Mouse (Mus musculus) limb, embryonic 15.5 days (tissue): ENCODE measurements around the gene Arntl. TPM values are rescaled to one million over a fixed set of nuclear protein-coding genes. Genes with fewer than 3 reads are reported as not detected.
A peak's percentile ranks its signal among the peaks of the same experiment; 100 is the strongest.

Experiments used
- ATAC-seq: fragments of 200-750 bp; cut with Nextera tagmentation; 2 replicates; pipeline ENCODE4 v1.8.0; 2017; ENCODE audit warnings: low read depth, moderate TSS enrichment; ENCODE audit not compliant: insufficient number of reproducible peaks, low FRiP score, low TSS enrichment
- H3K27ac ChIP-seq: fragments of 300-500 bp; sonication (generic); 2 replicates; pipeline ENCODE4 v1.5.1; 2015; ENCODE audit warnings: moderate library complexity, mild to moderate bottlenecking, inconsistent platforms
- H3K27me3 ChIP-seq: fragments of 300-500 bp; sonication (generic); 2 replicates; pipeline ENCODE4 v1.6.1; 2015; ENCODE audit warnings: inconsistent platforms
- H3K36me3 ChIP-seq: fragments of 300-500 bp; sonication (generic); 2 replicates; pipeline ENCODE4 v1.6.1; 2015; ENCODE audit warnings: inconsistent platforms
- H3K4me1 ChIP-seq: fragments of 300-500 bp; sonication (generic); 2 replicates; pipeline ENCODE4 v1.6.1; 2015; ENCODE audit warnings: inconsistent platforms
- H3K4me2 ChIP-seq: fragments of 300-500 bp; sonication (generic); 2 replicates; pipeline ENCODE4 v1.6.1; 2015; ENCODE audit warnings: mild to moderate bottlenecking, inconsistent platforms
- H3K4me3 ChIP-seq: fragments of 300-500 bp; sonication (generic); 2 replicates; pipeline ENCODE4 v1.5.1; 2015; ENCODE audit warnings: mild to moderate bottlenecking, inconsistent platforms
- H3K9ac ChIP-seq: fragments of 300-500 bp; sonication (generic); 2 replicates; pipeline ENCODE4 v1.6.1; 2015; ENCODE audit warnings: inconsistent platforms
- H3K9me3 ChIP-seq: fragments of 300-500 bp; sonication (generic); 2 replicates; pipeline ENCODE4 v1.6.1; 2016; ENCODE audit warnings: inconsistent platforms
- WGBS: fragments of 180-500 bp; shearing (Covaris S2); methylation state at CpG from one replicate; pipeline ENCODE4 v1.1.7; 2015; 5-methylcytosine and 5-hydroxymethylcytosine counted together
- polyA plus RNA-seq: library from polyadenylated mRNA; unstranded; fragments of >200 nt; fragmentation: Nextera tagmentation; extraction: Ambion mirVana; gene quantifications from 2 replicates; pipeline ENCODE4 v1.2.1, GENCODE M21; 2015

Gene Arntl
- polyA plus RNA-seq, 1 experiment from 2014 or later: 6.7 TPM

DNA sequence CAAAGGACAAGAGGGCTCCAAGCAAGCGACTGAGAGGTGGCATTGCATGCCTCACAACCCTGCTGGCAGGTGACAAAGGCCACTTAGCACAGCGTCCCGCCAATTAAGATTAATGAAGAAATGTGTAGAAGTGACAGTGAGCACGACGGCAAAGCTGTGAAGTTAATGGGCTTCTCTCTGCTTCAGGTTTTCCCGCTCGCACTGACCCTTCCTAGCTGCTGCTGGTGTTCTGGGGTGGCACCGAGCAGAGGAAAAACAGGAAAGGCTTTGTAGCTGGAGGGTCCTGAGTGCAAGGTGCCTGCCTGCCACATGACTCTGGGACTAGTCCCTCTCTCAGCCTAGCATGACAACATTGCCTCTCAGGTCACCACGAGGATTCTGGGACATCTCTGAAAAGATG, 18.7 kb upstream of the Arntl start:
- H3K4me1 ChIP-seq: no peaks in the 10 kb centered on the region
- H3K36me3 ChIP-seq: no peaks in the 10 kb centered on the region
- H3K9ac ChIP-seq: no peak overlapping the region
- H3K27ac ChIP-seq: no peak overlapping the region
- H3K4me2 ChIP-seq: no peak overlapping the region
- H3K9me3 ChIP-seq: no peaks in the 10 kb centered on the region
- ATAC-seq: no peak
- no peaks in the 10 kb centered on the region for H3K27me3 ChIP-seq
- 49% methylated on average over 9 of the region's 9 CpGs for WGBS
- H3K4me3 ChIP-seq: no peak overlapping the region

DNA sequence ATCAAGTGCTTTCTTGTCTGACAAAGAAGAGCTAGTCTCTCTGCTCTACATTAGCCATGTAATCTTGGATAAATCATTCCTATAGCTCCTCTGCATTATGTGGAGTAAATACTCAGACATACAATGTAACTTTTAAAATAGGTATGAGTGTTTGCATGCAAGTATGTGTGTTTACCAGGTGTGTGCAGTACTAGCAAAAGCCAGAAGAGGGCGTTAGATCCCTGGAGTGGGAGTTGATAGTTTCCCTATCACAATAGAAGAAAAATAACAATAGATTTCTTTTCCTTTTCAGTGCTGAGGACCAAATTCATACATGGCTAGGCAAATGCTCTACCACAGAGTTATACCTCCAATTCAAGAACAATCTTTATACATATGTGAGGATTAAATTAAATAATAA, 15.5 kb upstream of the Arntl start:
- no peak overlapping the region for H3K4me3 ChIP-seq
- H3K4me1 ChIP-seq: no peaks in the 10 kb centered on the region
- no peak overlapping the region for H3K9ac ChIP-seq
- H3K4me2 ChIP-seq: no peak overlapping the region
- WGBS: 38% methylated on average over 1 of the region's 1 CpGs
- H3K9me3 ChIP-seq: no peaks in the 10 kb centered on the region
- no peaks in the 10 kb centered on the region for H3K27me3 ChIP-seq
- no peak overlapping the region for H3K27ac ChIP-seq
- no peaks in the 10 kb centered on the region for H3K36me3 ChIP-seq
- ATAC-seq: no peak

DNA sequence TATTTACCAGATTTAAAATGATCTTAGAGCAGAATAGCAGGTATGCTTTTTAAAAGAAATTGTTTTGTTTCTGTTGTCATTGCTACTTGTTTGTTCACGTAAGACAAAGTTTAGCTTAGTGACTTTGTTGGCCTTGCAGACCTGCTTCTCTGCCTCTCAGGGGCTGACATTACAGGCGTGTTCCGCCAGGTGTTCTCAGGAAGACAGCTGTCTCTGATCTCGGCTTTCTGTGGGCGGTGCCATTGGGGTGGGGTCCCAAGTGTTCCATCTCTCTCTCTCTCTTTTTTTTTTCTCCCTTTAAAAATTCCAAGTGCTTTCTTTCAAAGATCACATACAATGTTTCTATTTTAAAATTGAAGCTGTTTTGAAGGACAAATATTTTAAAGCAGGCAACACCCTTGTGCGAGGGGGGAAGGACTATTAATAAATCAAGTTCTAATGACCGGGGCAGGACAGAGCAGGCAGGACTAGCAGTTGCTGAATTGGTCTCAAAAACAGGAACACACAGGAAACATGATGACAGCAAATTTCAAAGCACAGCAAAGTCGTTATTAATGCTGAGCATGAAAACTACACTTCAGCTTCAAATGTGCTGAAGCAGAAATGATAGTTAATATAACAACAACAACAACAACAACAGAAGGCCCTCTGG, 14.4 kb upstream of the Arntl start:
- Histone ChIP-seq H3K27ac (no peak overlapping the region), H3K9ac (no peak overlapping the region), H3K27me3 (no peaks in the 10 kb centered on the region), H3K4me2 (no peak overlapping the region), H3K9me3 (no peaks in the 10 kb centered on the region), H3K4me3 (no peak overlapping the region), H3K36me3 (no peaks in the 10 kb centered on the region), H3K4me1 (no peaks in the 10 kb centered on the region)
- no peak for ATAC-seq
- 26% methylated on average over 8 of the region's 8 CpGs for WGBS

DNA sequence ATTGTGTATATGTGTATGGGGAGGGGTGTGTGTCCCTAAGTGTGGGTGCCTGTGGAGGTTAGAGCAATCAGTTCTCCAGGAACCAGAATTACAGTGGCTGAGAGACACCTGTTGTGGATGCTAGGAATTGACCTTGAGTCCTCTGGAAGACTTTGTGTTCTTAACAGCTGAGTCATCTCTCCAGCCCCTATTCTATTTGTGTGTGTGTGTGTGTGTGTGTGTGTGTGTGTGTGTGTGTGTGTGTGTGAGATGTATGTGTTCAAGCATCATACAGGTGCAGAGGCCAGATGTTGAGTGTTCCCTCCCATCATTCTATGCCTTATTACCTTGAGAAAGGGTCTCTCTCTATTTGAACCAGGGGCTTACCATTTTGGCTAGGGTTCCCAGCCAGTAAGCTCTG, 13.4 kb upstream of the Arntl start:
- Histone ChIP-seq H3K27me3 (no peaks in the 10 kb centered on the region), H3K9me3 (no peaks in the 10 kb centered on the region), H3K4me2 (no peak overlapping the region), H3K27ac (no peak overlapping the region), H3K36me3 (no peaks in the 10 kb centered on the region), H3K9ac (no peak overlapping the region), H3K4me3 (no peak overlapping the region), H3K4me1 (no peaks in the 10 kb centered on the region)
- no peak for ATAC-seq

DNA sequence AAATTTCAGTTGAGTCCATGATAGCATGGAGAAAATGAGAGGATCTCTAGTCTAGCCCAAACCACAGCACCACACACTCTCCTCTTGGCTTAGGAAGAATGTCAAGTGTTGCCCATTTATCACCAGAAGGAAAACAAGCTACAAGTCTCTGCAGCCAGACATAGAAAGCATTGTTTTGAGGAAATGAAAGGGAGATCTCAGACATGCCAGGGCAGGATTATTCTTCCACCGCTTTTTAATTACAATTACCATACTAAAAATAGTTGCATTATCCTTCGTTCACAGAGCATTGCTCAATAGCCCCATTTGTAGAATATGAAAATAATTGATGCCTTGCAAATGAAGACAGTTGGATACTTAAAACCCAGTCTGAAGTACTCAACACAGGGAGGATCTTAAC, 12.0 kb upstream of the Arntl start:
- no peak overlapping the region for H3K27ac ChIP-seq

DNA sequence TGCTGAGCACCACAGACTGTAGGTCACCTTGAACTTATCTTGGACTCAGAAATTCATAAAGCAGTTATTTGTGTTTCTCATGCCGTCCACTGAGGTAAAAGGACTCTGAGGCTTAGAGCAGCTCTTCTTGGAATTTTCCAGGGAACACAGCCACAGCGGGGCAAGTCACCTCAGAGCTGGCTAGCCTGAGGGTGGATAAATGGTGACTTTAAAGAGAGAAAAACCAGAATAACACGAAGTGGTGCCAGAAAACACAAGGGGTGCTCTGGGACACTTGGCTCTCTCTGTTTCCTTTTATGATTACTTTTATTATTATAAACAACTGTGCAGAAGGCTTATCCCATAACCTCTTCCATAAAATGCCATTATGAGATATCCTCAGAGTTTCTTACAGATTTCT, 11.1 kb upstream of the Arntl start:
- Histone ChIP-seq H3K4me2 (no peak overlapping the region), H3K36me3 (no peaks in the 10 kb centered on the region), H3K27ac (no peak overlapping the region), H3K9me3 (no peaks in the 10 kb centered on the region), H3K27me3 (no peaks in the 10 kb centered on the region), H3K4me3 (no peak overlapping the region), H3K4me1 (no peaks in the 10 kb centered on the region), H3K9ac (no peak overlapping the region)
- WGBS: 69% methylated on average over 3 of the region's 3 CpGs
- no peak for ATAC-seq

More for the DNA sequence above, 12.0 kb upstream of the Arntl start:
- no peak overlapping the region for H3K4me3 ChIP-seq
- H3K9ac ChIP-seq: no peak overlapping the region
- no peak overlapping the region for H3K4me2 ChIP-seq
- 67% methylated on average over 2 of the region's 2 CpGs for WGBS
- no peaks in the 10 kb centered on the region for H3K4me1 ChIP-seq
- no peaks in the 10 kb centered on the region for H3K36me3 ChIP-seq
- ATAC-seq: no peak
- H3K27me3 ChIP-seq: no peaks in the 10 kb centered on the region
- H3K9me3 ChIP-seq: no peaks in the 10 kb centered on the region

DNA sequence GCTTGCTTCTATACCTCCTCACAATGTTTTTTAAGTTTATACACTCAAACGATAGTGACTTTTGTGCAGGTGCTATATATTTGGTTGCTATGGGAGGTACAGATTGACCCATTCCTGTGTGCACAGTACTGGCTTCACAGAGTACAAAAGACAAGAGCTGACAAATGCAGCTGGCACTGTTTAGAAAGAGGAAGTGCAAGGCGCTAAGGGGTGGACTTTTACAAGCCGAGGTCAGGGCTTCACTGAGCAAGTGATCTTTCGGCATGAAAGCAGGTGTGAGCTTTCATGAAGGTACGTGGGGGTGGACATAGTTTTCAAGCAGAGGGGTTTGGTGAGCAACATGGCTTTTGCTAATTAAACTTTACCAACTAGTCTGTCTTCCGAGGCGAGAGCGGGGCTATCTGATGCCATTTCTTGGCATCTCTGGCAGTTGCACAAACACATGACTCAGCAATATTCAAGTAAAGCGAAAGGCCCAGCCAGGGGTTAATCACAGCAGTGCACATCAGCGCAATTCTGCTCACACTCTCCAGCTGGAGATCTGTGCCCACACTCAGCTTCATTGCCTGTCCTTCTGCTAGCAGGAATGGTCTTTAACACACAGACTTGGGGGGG, 10.0 kb upstream of the Arntl start:
- Histone ChIP-seq H3K9me3 (no peaks in the 10 kb centered on the region), H3K27me3 (no peaks in the 10 kb centered on the region), H3K36me3 (no peaks in the 10 kb centered on the region), H3K4me2 (no peak overlapping the region), H3K4me1 (peaks cover 4% of the 10 kb centered on the region; the same call in 1 of the 2 replicates), H3K4me3 (no peak overlapping the region), H3K27ac (no peak overlapping the region), H3K9ac (no peak overlapping the region)
- ATAC-seq: no peak
- WGBS: 21% methylated on average over 10 of the region's 10 CpGs

DNA sequence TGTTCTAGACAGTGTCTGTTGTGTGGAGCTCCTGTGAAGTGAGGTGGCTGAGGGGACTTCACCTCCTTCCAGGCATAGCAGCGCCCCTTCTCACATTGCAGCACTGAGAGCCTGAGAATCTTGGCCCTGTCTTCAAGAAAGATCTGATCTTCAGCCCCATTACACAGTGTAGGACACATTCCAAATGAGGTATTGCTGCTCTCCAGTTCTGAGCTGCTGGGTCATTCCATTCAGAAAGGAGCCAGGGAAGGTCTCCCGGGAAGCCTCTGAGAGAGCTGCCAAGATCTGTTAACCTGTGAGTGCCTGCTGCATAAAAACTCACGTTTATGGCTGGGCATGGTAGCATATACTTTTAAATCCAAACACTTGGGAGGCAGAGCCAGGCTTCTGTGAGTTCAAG, 5.7 kb upstream of the Arntl start:
- WGBS: 24% methylated on average over 3 of the region's 3 CpGs
- H3K27ac ChIP-seq: no peak overlapping the region
- no peaks in the 10 kb centered on the region for H3K9me3 ChIP-seq
- H3K4me2 ChIP-seq: no peak overlapping the region
- H3K4me1 ChIP-seq: peaks cover 8% of the 10 kb centered on the region; the same call in 1 of the 2 replicates
- peaks cover 25% of the 10 kb centered on the region for H3K27me3 ChIP-seq
- H3K4me3 ChIP-seq: no peak overlapping the region
- ATAC-seq: no peak
- no peak overlapping the region for H3K9ac ChIP-seq
- no peaks in the 10 kb centered on the region for H3K36me3 ChIP-seq

DNA sequence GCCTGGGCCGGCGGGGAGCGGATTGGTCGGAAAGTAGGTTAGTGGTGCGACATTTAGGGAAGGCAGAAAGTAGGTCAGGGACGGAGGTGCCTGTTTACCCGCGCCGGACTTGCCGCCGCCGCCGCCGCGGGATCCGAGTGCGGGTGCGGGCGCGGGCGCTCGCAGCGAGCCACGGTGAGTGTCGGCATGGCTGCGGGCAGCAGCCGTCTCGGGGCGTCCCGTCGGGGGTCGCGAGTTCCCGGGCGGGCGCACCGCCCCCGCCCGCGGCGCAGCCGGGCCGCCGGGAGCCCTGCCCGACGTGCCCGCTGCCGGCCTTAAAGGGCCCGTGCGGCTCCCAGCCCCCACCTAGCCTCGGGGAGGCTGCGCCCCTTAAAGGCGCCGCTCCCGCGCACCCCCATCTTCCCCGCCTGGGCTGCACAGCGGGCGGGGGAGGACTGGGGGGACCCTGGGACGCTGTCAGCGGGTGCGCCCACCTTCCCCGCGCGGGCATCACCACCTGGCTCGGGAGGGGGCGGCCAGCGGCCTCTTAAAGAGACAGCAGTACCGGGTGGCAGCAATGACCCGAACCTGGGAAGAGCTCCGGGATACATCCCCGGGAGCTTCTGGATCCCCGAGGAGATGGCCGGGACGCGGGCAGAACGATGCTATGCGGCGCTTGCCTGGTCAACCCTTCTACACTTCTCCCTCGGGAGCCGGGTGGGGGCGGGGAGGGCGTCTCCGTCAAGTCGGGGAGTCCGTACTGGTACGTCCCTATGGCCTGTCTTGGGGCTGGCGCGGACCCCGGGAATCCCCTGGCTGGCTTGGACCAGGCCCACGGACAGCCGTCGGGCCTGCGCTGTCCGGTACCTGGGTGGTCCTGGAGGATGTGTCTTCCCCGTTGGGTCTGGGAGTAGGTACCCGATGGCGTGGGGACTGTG, 464 bp downstream of the Arntl start:
- Histone ChIP-seq H3K36me3 (no peaks in the 10 kb centered on the region), H3K9ac (peak overlapping the region; percentile 63), H3K27me3 (peaks cover 63% of the 10 kb centered on the region), H3K27ac (peak overlapping the region; percentile 77), H3K9me3 (no peaks in the 10 kb centered on the region), H3K4me1 (peaks cover 13% of the 10 kb centered on the region), H3K4me3 (peak overlapping the region; percentile 82), H3K4me2 (peak overlapping the region; percentile 86)
- peak; percentile 43 for ATAC-seq
- WGBS: under 1% methylated on average over 78 of the region's 98 CpGs

DNA sequence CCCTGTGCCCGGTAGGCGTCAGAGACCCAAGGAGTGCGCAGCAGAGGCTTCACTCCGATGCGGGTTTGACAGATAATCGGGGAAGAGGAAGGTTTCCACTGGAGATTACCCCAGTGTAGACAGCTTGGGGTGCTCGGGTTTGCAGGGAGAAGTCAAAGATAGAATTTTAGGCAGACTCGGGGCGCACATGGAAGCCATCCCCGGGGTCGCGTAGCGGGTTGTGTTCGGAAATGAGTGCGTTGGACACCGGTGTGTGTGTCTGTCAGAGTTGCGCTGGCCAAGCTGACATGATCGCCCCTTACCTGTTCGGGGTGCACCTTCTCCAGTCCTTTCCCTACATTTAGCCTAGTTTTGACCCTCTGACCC, 1.1 kb downstream of the Arntl start:
- WGBS: 3% methylated on average over 19 of the region's 19 CpGs
- ATAC-seq: no peak
- peak overlapping the region; percentile 86 for H3K4me2 ChIP-seq
- H3K9ac ChIP-seq: no peak overlapping the region
- peaks cover 13% of the 10 kb centered on the region for H3K4me1 ChIP-seq
- peak overlapping the region; percentile 82 for H3K4me3 ChIP-seq
- H3K27me3 ChIP-seq: peaks cover 61% of the 10 kb centered on the region
- no peaks in the 10 kb centered on the region for H3K9me3 ChIP-seq
- H3K27ac ChIP-seq: no peak overlapping the region
- H3K36me3 ChIP-seq: no peaks in the 10 kb centered on the region

DNA sequence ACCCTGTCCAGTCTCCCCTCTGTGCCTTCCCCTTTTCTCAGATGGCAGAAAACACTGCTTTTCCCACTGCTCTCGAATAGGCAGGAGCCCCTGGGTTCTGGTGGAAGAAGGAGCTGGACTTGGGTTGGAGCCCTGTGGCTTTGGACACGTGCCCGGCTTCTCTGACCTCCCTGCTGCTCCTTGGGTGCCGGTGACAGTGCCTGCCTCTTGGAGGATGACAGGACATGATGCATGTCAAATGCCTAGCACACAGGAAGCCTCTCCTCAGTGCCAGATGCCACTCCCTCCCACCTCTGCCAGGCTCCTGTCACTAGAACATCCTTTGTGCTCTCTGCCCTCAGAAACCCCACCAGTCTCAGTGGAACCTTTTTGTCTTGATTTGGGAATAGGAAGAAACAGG, 3.2 kb downstream of the Arntl start:
- no peak for ATAC-seq
- Histone ChIP-seq H3K27me3 (peaks cover 57% of the 10 kb centered on the region), H3K27ac (no peak overlapping the region), H3K9ac (no peak overlapping the region), H3K36me3 (no peaks in the 10 kb centered on the region), H3K4me3 (no peak overlapping the region), H3K9me3 (no peaks in the 10 kb centered on the region), H3K4me1 (peaks cover 13% of the 10 kb centered on the region), H3K4me2 (no peak overlapping the region)
- 38% methylated on average over 4 of the region's 4 CpGs for WGBS
